Mouse (Mus musculus): Measurements from ENCODE around the gene Cactin. TPM values are rescaled to one million over a fixed set of nuclear protein-coding genes. Genes with fewer than 3 reads are reported as not detected.

The Cactin gene
- total RNA-seq (2014; fragmentation: Nextera tagmentation): 16.2 and 16.3 TPM in 2 replicates
- 19.4 and 26.5 TPM in 2 replicates for total RNA-seq (2017)

- ATAC-seq (replicated peaks; ENCODE audit: poor library complexity, severe bottlenecking): peak; percentile 72
Observed at GRCm38 (mm10) chr10:81320550-81321347, at the start of gene Cactin. Gene Cactin (plus strand): TSS chr10:81321103.

GRCm38 (mm10) chr10:81272356-81272755 is 48.5 kb upstream of the Cactin start:
- ATAC-seq (replicated peaks; ENCODE audit: poor library complexity, severe bottlenecking): no peak

GRCm38 (mm10) chr10:81273842-81274241 is 47.1 kb upstream of the Cactin start:
- no peak for ATAC-seq (replicated peaks; ENCODE audit: poor library complexity, severe bottlenecking)

- no peak for ATAC-seq (replicated peaks; ENCODE audit: poor library complexity, severe bottlenecking)
Observed at GRCm38 (mm10) chr10:81277676-81278075, 43.2 kb upstream of the Cactin start.

GRCm38 (mm10) chr10:81279496-81279895 is 41.4 kb upstream of the Cactin start:
- no peak for ATAC-seq (replicated peaks; ENCODE audit: poor library complexity, severe bottlenecking)

- no peak for ATAC-seq (replicated peaks; ENCODE audit: poor library complexity, severe bottlenecking)
Observed at GRCm38 (mm10) chr10:81284189-81284588, 36.7 kb upstream of the Cactin start.

GRCm38 (mm10) chr10:81284719-81285118 is 36.2 kb upstream of the Cactin start:
- no peak for ATAC-seq (replicated peaks; ENCODE audit: poor library complexity, severe bottlenecking)

GRCm38 (mm10) chr10:81285694-81286450 is 35.0 kb upstream of the Cactin start:
- peak; percentile 88 for ATAC-seq (replicated peaks; ENCODE audit: poor library complexity, severe bottlenecking)

- no peak for ATAC-seq (replicated peaks; ENCODE audit: poor library complexity, severe bottlenecking)
Observed at GRCm38 (mm10) chr10:81286586-81286985, 34.3 kb upstream of the Cactin start.

GRCm38 (mm10) chr10:81287513-81288157 is 33.3 kb upstream of the Cactin start:
- ATAC-seq (replicated peaks; ENCODE audit: poor library complexity, severe bottlenecking): no peak

- ATAC-seq (replicated peaks; ENCODE audit: poor library complexity, severe bottlenecking): no peak
Observed at GRCm38 (mm10) chr10:81288601-81289000, 32.3 kb upstream of the Cactin start.

GRCm38 (mm10) chr10:81289278-81289677 is 31.6 kb upstream of the Cactin start:
- no peak for ATAC-seq (replicated peaks; ENCODE audit: poor library complexity, severe bottlenecking)

GRCm38 (mm10) chr10:81289811-81290210 is 31.1 kb upstream of the Cactin start:
- no peak for ATAC-seq (replicated peaks; ENCODE audit: poor library complexity, severe bottlenecking)

GRCm38 (mm10) chr10:81290698-81291460 is 30.0 kb upstream of the Cactin start:
- ATAC-seq (replicated peaks; ENCODE audit: poor library complexity, severe bottlenecking): no peak

- ATAC-seq (replicated peaks; ENCODE audit: poor library complexity, severe bottlenecking): peak; percentile 24
Observed at GRCm38 (mm10) chr10:81291511-81292104, 29.3 kb upstream of the Cactin start, which contains the start of gene Tjp3. Gene Tjp3 (minus strand): TSS chr10:81291581.

- peak; percentile 75 for ATAC-seq (replicated peaks; ENCODE audit: poor library complexity, severe bottlenecking)
Observed at GRCm38 (mm10) chr10:81292554-81293333, 28.2 kb upstream of the Cactin start, which contains the start of gene Pip5k1c. Gene Pip5k1c (plus strand): TSS chr10:81292963.

- no peak for ATAC-seq (replicated peaks; ENCODE audit: poor library complexity, severe bottlenecking)
Observed at GRCm38 (mm10) chr10:81293334-81294030, 27.4 kb upstream of the Cactin start.

- no peak for ATAC-seq (replicated peaks; ENCODE audit: poor library complexity, severe bottlenecking)
Observed at GRCm38 (mm10) chr10:81294442-81294841, 26.5 kb upstream of the Cactin start.

Measured in granulocyte monocyte progenitor cell, adult 5-6 weeks (primary cell).